Mouse (Mus musculus): ENCODE data around the gene Stk17b. TPM values are rescaled to one million over a fixed set of nuclear protein-coding genes. Genes with fewer than 3 reads are reported as not detected.

The Stk17b gene
- polyA plus RNA-seq, 1 experiment: 13.9 TPM

GRCm38 (mm10) chr1:53797074-53797473 is 12.1 kb upstream of the Stk17b start:
- no peak overlapping the region for H3K4me3 ChIP-seq (ENCODE audit: insufficient read depth, low read depth, low read length)
- H3K4me1 ChIP-seq (ENCODE audit: control insufficient read depth, insufficient read depth, insufficient read length, low read length): no peaks in the 10 kb centered on the region
- H3K27ac ChIP-seq (replicated peaks; ENCODE audit: low read depth, low read length): no peak overlapping the region

GRCm38 (mm10) chr1:53796271-53796670 is 11.2 kb upstream of the Stk17b start:
- no peak overlapping the region for H3K27ac ChIP-seq (replicated peaks; ENCODE audit: low read depth, low read length)
- no peak overlapping the region for H3K4me3 ChIP-seq (ENCODE audit: insufficient read depth, low read depth, low read length)
- no peaks in the 10 kb centered on the region for H3K4me1 ChIP-seq (ENCODE audit: control insufficient read depth, insufficient read depth, insufficient read length, low read length)

DNA sequence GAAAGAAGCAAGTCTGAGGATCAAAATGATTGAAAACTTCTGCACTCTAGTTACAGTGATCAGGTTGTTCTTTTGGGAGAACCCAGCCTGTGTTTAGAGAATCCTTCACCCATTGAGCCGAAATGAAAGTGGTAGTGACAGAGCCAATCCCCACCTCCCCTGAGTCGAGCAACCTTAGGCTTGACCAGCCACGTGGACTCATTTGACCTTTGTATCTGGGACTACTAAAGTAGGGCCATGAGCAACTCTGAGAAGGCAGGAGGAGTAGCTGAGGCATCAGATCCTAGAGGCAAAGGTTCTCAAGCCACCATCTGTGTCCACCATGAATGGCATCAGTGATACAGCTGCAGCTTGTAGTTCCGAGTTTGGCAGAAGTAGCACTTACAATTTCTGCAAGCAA is 10.6 kb upstream of the Stk17b start:
- no peak overlapping the region for H3K27ac ChIP-seq (replicated peaks; ENCODE audit: low read depth, low read length)
- no peaks in the 10 kb centered on the region for H3K4me1 ChIP-seq (ENCODE audit: control insufficient read depth, insufficient read depth, insufficient read length, low read length)
- H3K4me3 ChIP-seq (ENCODE audit: insufficient read depth, low read depth, low read length): no peak overlapping the region

- no peak overlapping the region for H3K4me3 ChIP-seq (ENCODE audit: insufficient read depth, low read depth, low read length)
- H3K27ac ChIP-seq (replicated peaks; ENCODE audit: low read depth, low read length): no peak overlapping the region
- H3K4me1 ChIP-seq (ENCODE audit: control insufficient read depth, insufficient read depth, insufficient read length, low read length): no peaks in the 10 kb centered on the region
These were observed 10.1 kb upstream of the Stk17b start for GRCm38 (mm10) chr1:53795081-53795480.

GRCm38 (mm10) chr1:53794279-53794678 is 9.3 kb upstream of the Stk17b start:
- no peak overlapping the region for H3K27ac ChIP-seq (replicated peaks; ENCODE audit: low read depth, low read length)
- H3K4me3 ChIP-seq (ENCODE audit: insufficient read depth, low read depth, low read length): no peak overlapping the region
- no peaks in the 10 kb centered on the region for H3K4me1 ChIP-seq (ENCODE audit: control insufficient read depth, insufficient read depth, insufficient read length, low read length)

- Histone ChIP-seq H3K4me1 (ENCODE audit: control insufficient read depth, insufficient read depth, insufficient read length, low read length) (no peaks in the 10 kb centered on the region), H3K27ac (replicated peaks; ENCODE audit: low read depth, low read length) (no peak overlapping the region), H3K4me3 (ENCODE audit: insufficient read depth, low read depth, low read length) (no peak overlapping the region)
These were observed 6.3 kb upstream of the Stk17b start for GRCm38 (mm10) chr1:53791343-53791742.

DNA sequence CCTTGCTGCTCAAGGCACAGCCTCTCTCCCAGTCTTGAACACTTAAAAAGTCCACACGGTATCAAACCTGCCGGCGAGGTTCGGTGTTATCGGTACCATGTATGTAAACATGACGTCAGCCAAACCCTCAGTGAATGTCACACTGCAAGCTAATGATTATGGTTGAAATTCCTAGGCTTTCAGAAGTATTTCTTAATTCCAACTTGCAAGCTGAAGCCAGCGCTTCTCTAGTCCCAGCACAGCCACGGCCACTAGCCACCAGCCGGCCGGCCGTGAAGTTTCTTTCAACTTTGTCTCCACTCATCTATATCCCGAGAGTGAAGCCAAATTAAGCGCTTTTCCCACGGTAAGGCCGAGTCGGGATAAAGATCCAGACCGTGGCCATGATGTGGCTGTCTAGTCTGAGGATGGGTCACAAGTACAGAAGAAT is 718 bp downstream of the Stk17b start:
- peaks cover 5% of the 10 kb centered on the region; the same call in 1 of the 2 replicates for H3K4me1 ChIP-seq (ENCODE audit: control insufficient read depth, insufficient read depth, insufficient read length, low read length)
- peak overlapping the region; percentile 62 for H3K27ac ChIP-seq (replicated peaks; ENCODE audit: low read depth, low read length)
- H3K4me3 ChIP-seq (ENCODE audit: insufficient read depth, low read depth, low read length): peak overlapping the region; percentile 88

DNA sequence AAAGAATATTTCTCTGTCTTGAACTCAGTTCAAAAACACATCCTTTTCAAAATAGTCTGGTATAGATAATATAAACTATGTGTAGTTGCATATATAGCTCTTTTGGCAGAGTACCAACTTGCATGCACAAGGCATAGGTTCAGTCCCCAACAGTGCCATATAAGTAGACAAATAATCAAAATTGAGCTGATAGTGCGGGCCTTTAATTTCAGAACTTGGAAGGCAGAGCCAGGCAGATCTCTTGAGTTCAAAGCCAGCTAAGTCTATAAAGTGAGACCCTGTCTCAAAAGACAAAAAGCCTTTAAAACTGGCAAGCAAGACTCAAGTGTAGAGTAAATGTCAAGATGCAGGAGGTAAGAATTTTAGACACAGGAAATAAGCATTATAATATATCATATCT is 2.1 kb downstream of the Stk17b start:
- no peak overlapping the region for H3K27ac ChIP-seq (replicated peaks; ENCODE audit: low read depth, low read length)
- peaks cover 6% of the 10 kb centered on the region; the same call in 1 of the 2 replicates for H3K4me1 ChIP-seq (ENCODE audit: control insufficient read depth, insufficient read depth, insufficient read length, low read length)
- peak overlapping the region; percentile 28; the same call in 1 of the 2 replicates for H3K4me3 ChIP-seq (ENCODE audit: insufficient read depth, low read depth, low read length)

DNA sequence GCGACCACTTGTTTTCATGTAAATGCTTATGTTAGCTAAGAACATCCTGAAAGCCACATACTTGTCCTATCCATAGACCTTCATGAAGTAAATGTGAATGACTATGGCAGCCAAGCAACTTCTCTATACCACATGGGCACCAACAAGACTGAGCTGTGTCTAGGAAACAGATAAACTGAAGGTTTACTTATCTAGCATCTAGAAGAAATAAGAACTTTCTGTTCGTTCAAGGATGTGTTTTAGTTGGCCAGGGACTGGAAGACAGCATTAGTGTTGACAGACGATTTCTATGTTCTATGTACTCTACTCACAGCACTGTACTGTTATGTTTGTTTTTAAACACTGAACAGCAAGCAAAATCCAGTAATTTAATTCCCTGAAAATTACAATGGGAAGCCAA is 2.9 kb downstream of the Stk17b start:
- H3K27ac ChIP-seq (replicated peaks; ENCODE audit: low read depth, low read length): no peak overlapping the region
- peaks cover 6% of the 10 kb centered on the region; the same call in 1 of the 2 replicates for H3K4me1 ChIP-seq (ENCODE audit: control insufficient read depth, insufficient read depth, insufficient read length, low read length)
- H3K4me3 ChIP-seq (ENCODE audit: insufficient read depth, low read depth, low read length): 0 out of 2 replicates have a peak overlapping the region, but pooled peaks have one; percentile 14

- H3K4me1 ChIP-seq (ENCODE audit: control insufficient read depth, insufficient read depth, insufficient read length, low read length): peaks cover 6% of the 10 kb centered on the region; the same call in 1 of the 2 replicates
- H3K27ac ChIP-seq (replicated peaks; ENCODE audit: low read depth, low read length): peak overlapping the region; percentile 24; the same call in 1 of the 2 replicates
These were observed 3.7 kb downstream of the Stk17b start for GRCm38 (mm10) chr1:53781311-53781710.

GRCm38 (mm10) chr1:53776176-53776905 is 8.7 kb downstream of the Stk17b start:
- Histone ChIP-seq H3K4me3 (ENCODE audit: insufficient read depth, low read depth, low read length) (no peak overlapping the region), H3K27ac (replicated peaks; ENCODE audit: low read depth, low read length) (no peak overlapping the region), H3K4me1 (ENCODE audit: control insufficient read depth, insufficient read depth, insufficient read length, low read length) (peaks cover 2% of the 10 kb centered on the region; the same call in 1 of the 2 replicates)

More at GRCm38 (mm10) chr1:53781311-53781710, 3.7 kb downstream of the Stk17b start:
- peak overlapping the region; percentile 16; the same call in 1 of the 2 replicates for H3K4me3 ChIP-seq (ENCODE audit: insufficient read depth, low read depth, low read length)

GRCm38 (mm10) chr1:53775545-53775944 is 9.5 kb downstream of the Stk17b start:
- Histone ChIP-seq H3K27ac (replicated peaks; ENCODE audit: low read depth, low read length) (no peak overlapping the region), H3K4me3 (ENCODE audit: insufficient read depth, low read depth, low read length) (no peak overlapping the region), H3K4me1 (ENCODE audit: control insufficient read depth, insufficient read depth, insufficient read length, low read length) (peaks cover 2% of the 10 kb centered on the region; the same call in 1 of the 2 replicates)

GRCm38 (mm10) chr1:53775036-53775435 is 10.0 kb downstream of the Stk17b start:
- no peak overlapping the region; the same call in 1 of the 2 replicates for H3K27ac ChIP-seq (replicated peaks; ENCODE audit: low read depth, low read length)
- peaks cover 2% of the 10 kb centered on the region; the same call in 1 of the 2 replicates for H3K4me1 ChIP-seq (ENCODE audit: control insufficient read depth, insufficient read depth, insufficient read length, low read length)
- H3K4me3 ChIP-seq (ENCODE audit: insufficient read depth, low read depth, low read length): no peak overlapping the region

GRCm38 (mm10) chr1:53774571-53774970 is 10.5 kb downstream of the Stk17b start:
- Histone ChIP-seq H3K4me3 (ENCODE audit: insufficient read depth, low read depth, low read length) (no peak overlapping the region), H3K4me1 (ENCODE audit: control insufficient read depth, insufficient read depth, insufficient read length, low read length) (peaks cover 2% of the 10 kb centered on the region; the same call in 1 of the 2 replicates), H3K27ac (replicated peaks; ENCODE audit: low read depth, low read length) (peak overlapping the region; percentile 52; the same call in 1 of the 2 replicates)

DNA sequence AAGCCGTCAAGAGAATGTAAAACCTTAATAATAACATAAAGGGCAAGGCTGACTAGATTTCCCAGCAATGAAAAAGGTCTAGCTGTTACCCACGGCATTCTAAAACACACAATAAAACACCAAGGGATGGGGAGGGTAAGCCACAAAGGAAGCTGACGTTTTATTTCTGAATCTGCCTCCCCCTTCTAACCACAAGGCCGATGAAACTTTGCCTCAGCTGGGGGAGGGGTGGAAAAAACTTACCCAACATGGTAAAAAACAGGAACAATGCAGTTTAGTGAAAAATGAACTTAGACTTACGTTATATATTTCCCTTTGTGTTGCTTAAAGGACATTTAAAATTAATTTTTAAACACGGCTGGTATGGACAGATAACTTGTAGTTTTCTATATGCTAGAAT is 11.0 kb downstream of the Stk17b start:
- H3K4me1 ChIP-seq (ENCODE audit: control insufficient read depth, insufficient read depth, insufficient read length, low read length): peaks cover 2% of the 10 kb centered on the region; the same call in 1 of the 2 replicates
- H3K27ac ChIP-seq (replicated peaks; ENCODE audit: low read depth, low read length): no peak overlapping the region

GRCm38 (mm10) chr1:53772967-53773366 is 12.1 kb downstream of the Stk17b start:
- peak overlapping the region; percentile 29; the same call in 1 of the 2 replicates for H3K27ac ChIP-seq (replicated peaks; ENCODE audit: low read depth, low read length)
- no peak overlapping the region for H3K4me3 ChIP-seq (ENCODE audit: insufficient read depth, low read depth, low read length)
- H3K4me1 ChIP-seq (ENCODE audit: control insufficient read depth, insufficient read depth, insufficient read length, low read length): peaks cover under 1% of the 10 kb centered on the region; the same call in 1 of the 2 replicates

More for the DNA sequence above, 11.0 kb downstream of the Stk17b start:
- H3K4me3 ChIP-seq (ENCODE audit: insufficient read depth, low read depth, low read length): no peak overlapping the region

All from brown adipose tissue, adult 24 weeks (tissue).